Mouse (Mus musculus) liver, embryonic 14.5 days (tissue): ENCODE results near the gene Rora.

Experiments
- CTCF ChIP-seq: IDR thresholded peaks from 2 replicates; pipeline ENCODE4 v1.5.1; 2016; ENCODE audit warnings: antibody characterized with exemption, low read depth, control low read depth
- EP300 ChIP-seq: IDR thresholded peaks from 2 replicates; pipeline ENCODE4 v1.6.1; 2016; ENCODE audit warnings: antibody characterized with exemption, low read depth

GRCm38 (mm10) chr9:68617116-68617515, 36.5 kb upstream of the Rora start:
- TF ChIP-seq CTCF (no peak), EP300 (no peak)
